Mouse (Mus musculus) liver, embryonic 13.5 days (tissue): ENCODE data around the gene Rpl9-ps6. TPM values are rescaled to one million over a fixed set of nuclear protein-coding genes. Genes with fewer than 3 reads are reported as not detected.

Experiments used
- ATAC-seq: fragments of 200-750 bp; cut with Nextera tagmentation; 2 replicates; pipeline ENCODE4 v1.8.0; 2017; ENCODE audit warnings: low read depth, mild to moderate bottlenecking, moderate number of reproducible peaks, moderate library complexity
- DNase-seq: peaks from one replicate; pipeline ENCODE4 v3.0.0; 2022
- H3K27ac ChIP-seq: fragments of 300-500 bp; sonication (generic); 2 replicates; pipeline ENCODE4 v1.5.1; 2015; ENCODE audit warnings: moderate library complexity, mild to moderate bottlenecking, inconsistent platforms
- H3K27me3 ChIP-seq: fragments of 300-500 bp; sonication (generic); 2 replicates; pipeline ENCODE4 v1.6.1; 2015; ENCODE audit warnings: mild to moderate bottlenecking, inconsistent platforms
- H3K36me3 ChIP-seq: fragments of 300-500 bp; sonication (generic); 2 replicates; pipeline ENCODE4 v1.6.1; 2015; ENCODE audit warnings: mild to moderate bottlenecking, inconsistent platforms
- H3K4me1 ChIP-seq: fragments of 300-500 bp; sonication (generic); replicated peaks from 2 replicates; pipeline ENCODE4 v1.6.1; 2015; ENCODE audit warnings: inconsistent platforms
- H3K4me2 ChIP-seq: fragments of 300-500 bp; sonication (generic); 2 replicates; pipeline ENCODE4 v1.6.1; 2015; ENCODE audit warnings: inconsistent platforms, mild to moderate bottlenecking, moderate library complexity
- H3K4me3 ChIP-seq: fragments of 300-500 bp; sonication (generic); replicated peaks from 2 replicates; pipeline ENCODE4 v1.5.1; 2015; ENCODE audit warnings: mild to moderate bottlenecking, inconsistent platforms
- H3K9ac ChIP-seq: fragments of 300-500 bp; sonication (generic); 2 replicates; pipeline ENCODE4 v1.6.1; 2015; ENCODE audit warnings: mild to moderate bottlenecking, inconsistent platforms
- H3K9me3 ChIP-seq: fragments of 300-500 bp; sonication (generic); replicated peaks from 2 replicates; pipeline ENCODE4 v1.6.1; 2016; ENCODE audit warnings: inconsistent platforms
- WGBS: fragments of 180-500 bp; shearing (Covaris S2); methylation state at CpG from one replicate; pipeline ENCODE4 v1.1.7; 2015; ENCODE audit not compliant: insufficient replicate concordance; 5-methylcytosine and 5-hydroxymethylcytosine counted together
- polyA plus RNA-seq: library from polyadenylated mRNA; unstranded; fragments of >200 nt; fragmentation: Nextera tagmentation; extraction: Ambion mirVana; gene quantifications from 2 replicates; pipeline ENCODE4 v1.2.1, GENCODE M21; 2015

The Rpl9-ps6 gene
- polyA plus RNA-seq = 99.8 and 126 TPM in 2 replicates

DNA sequence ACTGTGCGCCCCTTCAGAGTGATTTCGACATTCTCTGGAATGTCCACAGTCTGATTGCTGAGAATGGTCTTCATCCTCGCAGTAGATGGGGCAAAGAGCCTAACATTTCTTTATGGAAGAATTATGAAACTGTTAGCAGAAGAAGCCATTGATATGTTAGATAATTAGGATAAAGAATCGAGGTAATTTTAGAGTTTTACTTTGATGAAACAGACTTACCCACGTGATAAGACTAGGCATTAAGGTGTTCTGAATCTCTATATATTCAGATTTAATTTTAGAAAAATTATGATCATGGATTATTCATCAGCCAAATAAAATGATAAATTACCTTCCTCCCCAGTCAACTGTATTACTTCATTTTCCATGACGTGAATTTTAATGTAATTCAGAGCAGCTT, at the start of gene Rpl9-ps6:
Gene Rpl9-ps6 (minus strand): TSS at position 101 of the 400 bp plus-strand sequence.
- no peak for ATAC-seq

DNA sequence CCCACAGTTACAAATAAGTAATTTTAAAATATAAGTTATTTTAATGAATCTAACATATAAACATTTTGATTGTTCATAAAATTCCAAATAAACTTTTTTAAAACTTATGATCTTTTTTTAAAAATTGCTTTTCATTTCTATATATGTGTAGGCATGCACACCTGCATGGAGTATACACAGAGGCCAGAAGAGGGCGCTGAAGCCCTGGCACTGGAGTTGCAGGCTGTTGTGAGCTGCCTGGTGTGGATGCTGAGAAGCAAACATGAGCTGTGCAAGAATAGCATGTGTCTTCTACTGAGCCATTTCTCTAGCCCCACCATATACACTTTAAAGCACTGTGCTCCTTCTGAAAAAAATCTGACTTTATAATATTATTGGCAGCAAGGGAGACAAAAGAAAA, 46.1 kb upstream of the Rpl9-ps6 start:
- Histone ChIP-seq H3K9me3 (0 out of 2 replicates have a peak, but pooled peaks cover 5% of the 10 kb centered on the region), H3K27ac (no peak overlapping the region), H3K4me3 (no peak overlapping the region), H3K4me1 (peaks cover 44% of the 10 kb centered on the region), H3K27me3 (no peaks in the 10 kb centered on the region), H3K9ac (no peak overlapping the region), H3K4me2 (no peak overlapping the region), H3K36me3 (peaks cover 87% of the 10 kb centered on the region)
- DNase-seq = no peak
- no peak for ATAC-seq
- WGBS = 11% methylated on average over 1 of the region's 1 CpGs

More for the DNA sequence above, at the start of gene Rpl9-ps6:
- H3K9ac ChIP-seq = peak within 1 kb of the TSS; percentile 9; the same call in 1 of the 2 replicates
- H3K36me3 ChIP-seq = no peaks in the 10 kb centered on the region
- no peak within 1 kb of the TSS for H3K4me2 ChIP-seq
- H3K27me3 ChIP-seq = no peaks in the 10 kb centered on the region
- H3K27ac ChIP-seq = no peak within 1 kb of the TSS
- 67% methylated on average over 6 of the region's 6 CpGs for WGBS
- no peak for DNase-seq
- no peaks in the 10 kb centered on the region for H3K9me3 ChIP-seq
- peaks cover 22% of the 10 kb centered on the region for H3K4me1 ChIP-seq
- H3K4me3 ChIP-seq = no peak within 1 kb of the TSS

DNA sequence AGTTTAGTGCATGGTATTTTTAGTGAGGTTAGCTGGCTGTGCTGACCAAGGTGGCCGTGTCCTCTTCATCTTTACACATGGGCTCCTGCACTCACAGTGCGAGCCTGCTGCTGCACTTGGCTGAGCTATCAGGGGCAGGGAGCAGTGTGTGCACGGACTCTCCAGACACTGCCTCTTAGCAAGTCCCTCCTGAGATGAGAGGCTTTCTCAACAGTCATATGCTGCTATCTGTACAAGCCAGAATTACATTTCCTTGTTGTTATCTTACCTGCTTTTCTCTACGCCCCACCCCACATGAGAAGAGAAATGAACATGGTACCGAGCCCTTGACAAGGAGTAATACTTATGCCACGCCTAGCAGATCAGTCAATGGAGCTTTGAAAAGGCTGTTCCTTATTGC, 44.6 kb upstream of the Rpl9-ps6 start:
- Histone ChIP-seq H3K9ac (peak overlapping the region; percentile 50), H3K27ac (peak overlapping the region; percentile 90), H3K4me2 (peak overlapping the region; percentile 60), H3K4me3 (peak overlapping the region; percentile 25), H3K36me3 (peaks cover 86% of the 10 kb centered on the region), H3K4me1 (peaks cover 58% of the 10 kb centered on the region), H3K9me3 (0 out of 2 replicates have a peak, but pooled peaks cover 5% of the 10 kb centered on the region), H3K27me3 (no peaks in the 10 kb centered on the region)
- DNase-seq (peak; percentile 70), ATAC-seq (peak; percentile 98)
- 21% methylated on average over 6 of the region's 6 CpGs for WGBS

DNA sequence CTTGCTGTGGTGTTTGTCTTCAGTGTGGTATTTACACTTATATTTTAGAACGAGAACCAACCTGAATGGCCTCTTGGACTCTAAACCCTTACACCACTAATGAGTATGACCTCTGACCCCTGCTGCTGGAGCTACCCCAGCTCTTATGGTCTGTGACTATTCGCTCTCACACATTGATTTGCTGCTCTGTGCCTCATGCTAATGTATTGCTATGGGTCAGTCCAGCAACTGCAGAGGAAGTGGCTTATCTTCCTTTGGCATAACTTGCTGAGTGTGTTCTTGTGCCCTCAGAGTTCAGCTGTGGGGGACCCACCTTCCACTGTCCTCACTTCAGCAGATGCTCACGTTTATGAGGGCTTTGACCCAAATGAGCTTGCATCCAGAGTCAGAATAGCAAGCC, 43.9 kb upstream of the Rpl9-ps6 start:
- Histone ChIP-seq H3K4me1 (peaks cover 60% of the 10 kb centered on the region), H3K27ac (peak overlapping the region; percentile 90), H3K9me3 (0 out of 2 replicates have a peak, but pooled peaks cover 5% of the 10 kb centered on the region), H3K4me2 (peak overlapping the region; percentile 60), H3K4me3 (peak overlapping the region; percentile 25), H3K36me3 (peaks cover 86% of the 10 kb centered on the region), H3K27me3 (no peaks in the 10 kb centered on the region), H3K9ac (peak overlapping the region; percentile 50)
- DNase-seq = peak; percentile 50
- ATAC-seq = peak; percentile 77
- 25% methylated on average over 3 of the region's 3 CpGs for WGBS

DNA sequence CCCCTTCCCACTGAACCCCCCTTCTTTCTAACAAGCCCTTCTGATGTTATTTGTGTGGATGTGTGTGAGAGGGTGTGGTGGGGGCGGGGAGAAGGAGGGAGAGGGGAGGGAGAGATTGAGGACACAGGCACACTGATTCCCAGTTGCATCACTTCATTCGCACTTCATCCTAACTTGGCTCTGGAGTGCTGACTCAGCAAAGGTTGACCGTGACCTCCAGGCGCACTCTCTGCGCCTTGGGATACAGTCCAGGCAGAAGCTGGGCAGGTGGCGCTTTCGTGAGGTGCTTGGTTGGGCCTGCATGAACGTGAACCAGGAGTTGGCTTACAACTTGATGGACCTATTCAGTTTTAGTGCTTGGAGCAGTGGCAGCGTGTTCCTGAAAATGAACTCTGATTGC, 41.1 kb upstream of the Rpl9-ps6 start:
- peaks cover 60% of the 10 kb centered on the region for H3K4me1 ChIP-seq

DNA sequence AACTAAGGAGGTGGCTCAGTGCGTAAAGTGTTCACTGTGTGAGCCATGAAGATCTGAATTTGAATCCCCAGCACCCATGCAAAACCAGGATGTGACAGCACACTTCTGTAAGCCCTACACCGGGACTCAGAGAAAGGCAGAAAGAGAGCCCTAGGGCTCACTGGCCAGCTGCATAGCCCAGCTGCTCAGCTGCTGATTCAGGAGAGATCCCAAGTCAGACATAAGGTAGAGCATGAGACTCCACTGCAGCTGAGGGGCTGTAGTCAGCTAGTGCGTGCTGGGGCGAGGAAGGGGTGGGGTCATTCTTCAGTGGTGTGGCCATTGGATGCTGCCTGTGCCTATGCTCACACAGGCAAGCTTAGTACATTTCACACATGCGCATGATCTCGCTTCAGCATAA, 40.7 kb upstream of the Rpl9-ps6 start:
- Histone ChIP-seq H3K9ac (no peak overlapping the region), H3K27me3 (no peaks in the 10 kb centered on the region), H3K9me3 (0 out of 2 replicates have a peak, but pooled peaks cover 3% of the 10 kb centered on the region), H3K4me1 (peaks cover 58% of the 10 kb centered on the region), H3K4me2 (no peak overlapping the region), H3K4me3 (no peak overlapping the region), H3K36me3 (peaks cover 75% of the 10 kb centered on the region), H3K27ac (0 out of 2 replicates have a peak overlapping the region, but pooled peaks have one; percentile 9)
- DNase-seq = no peak
- ATAC-seq = no peak
- WGBS = 87% methylated on average over 6 of the region's 6 CpGs

More for the DNA sequence above, 41.1 kb upstream of the Rpl9-ps6 start:
- DNase-seq (no peak), ATAC-seq (no peak)
- no peak overlapping the region for H3K4me2 ChIP-seq
- H3K27me3 ChIP-seq = no peaks in the 10 kb centered on the region
- H3K27ac ChIP-seq = no peak overlapping the region
- H3K4me3 ChIP-seq = no peak overlapping the region
- no peak overlapping the region for H3K9ac ChIP-seq
- H3K9me3 ChIP-seq = 0 out of 2 replicates have a peak, but pooled peaks cover 5% of the 10 kb centered on the region
- peaks cover 79% of the 10 kb centered on the region for H3K36me3 ChIP-seq
- 82% methylated on average over 9 of the region's 9 CpGs for WGBS

DNA sequence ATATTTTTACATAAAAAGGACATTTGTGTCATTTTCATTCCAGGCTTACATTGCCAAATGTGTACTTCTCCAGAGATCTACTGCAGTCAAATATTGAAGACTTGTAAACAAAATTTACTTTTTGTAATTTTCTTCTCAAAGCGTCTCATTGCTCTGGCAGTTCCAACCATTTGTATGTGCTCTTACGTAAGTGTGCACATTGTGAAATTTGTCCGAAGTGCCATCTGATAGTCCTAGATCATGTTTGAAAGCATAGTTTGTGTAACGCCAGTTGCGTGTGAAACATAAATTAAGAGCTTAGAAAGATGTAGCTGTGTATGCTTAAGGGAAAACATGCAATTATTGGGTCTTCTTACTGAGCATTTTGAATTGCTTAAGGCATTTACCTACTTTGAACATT, 40.1 kb upstream of the Rpl9-ps6 start:
- ATAC-seq (no peak), DNase-seq (no peak)
- peaks cover 75% of the 10 kb centered on the region for H3K36me3 ChIP-seq
- H3K9me3 ChIP-seq = no peaks in the 10 kb centered on the region
- peaks cover 55% of the 10 kb centered on the region for H3K4me1 ChIP-seq
- no peak overlapping the region for H3K4me3 ChIP-seq
- H3K27ac ChIP-seq = no peak overlapping the region; the same call in 1 of the 2 replicates
- 80% methylated on average over 5 of the region's 5 CpGs for WGBS
- no peak overlapping the region for H3K9ac ChIP-seq
- no peaks in the 10 kb centered on the region for H3K27me3 ChIP-seq
- no peak overlapping the region for H3K4me2 ChIP-seq

DNA sequence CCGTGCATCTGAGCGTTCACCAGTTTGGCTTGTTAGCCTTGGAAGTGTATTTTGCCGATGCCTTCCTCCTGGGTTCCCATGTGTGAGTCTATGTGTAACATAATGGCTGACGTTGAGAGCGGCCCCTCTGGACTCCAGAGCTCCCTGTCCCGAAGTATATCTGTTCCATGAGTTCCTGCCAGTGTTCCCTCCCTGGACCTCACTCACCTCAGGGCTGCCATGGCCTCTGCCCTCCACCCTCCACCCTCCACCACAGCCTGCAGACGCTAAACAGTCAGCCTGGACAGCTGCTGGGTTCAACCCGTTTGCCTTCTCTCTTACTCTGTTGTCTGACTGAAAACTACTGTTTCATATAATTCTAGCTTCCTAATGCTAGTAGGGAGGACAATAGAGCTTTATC, 39.7 kb upstream of the Rpl9-ps6 start:
- no peak for DNase-seq

DNA sequence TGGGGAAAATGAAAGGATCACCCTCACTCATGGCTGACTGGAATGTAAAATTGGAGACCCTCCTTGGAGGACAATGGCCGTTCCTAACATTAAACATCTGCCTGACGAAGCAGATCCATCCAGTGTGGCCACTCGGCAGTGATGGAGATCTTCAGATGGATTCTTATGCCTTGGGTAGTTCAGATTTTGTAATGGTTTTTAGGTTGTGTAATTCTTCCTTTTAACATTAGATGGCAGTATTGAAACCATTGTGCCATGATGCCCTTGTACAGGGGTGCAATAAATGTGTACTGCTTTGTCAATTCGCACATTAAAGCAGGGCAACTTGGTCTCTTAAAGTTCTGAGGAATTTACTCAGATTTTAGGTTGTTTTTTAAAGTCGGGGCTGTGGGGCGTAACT, 35.0 kb upstream of the Rpl9-ps6 start:
- H3K27ac ChIP-seq = no peak overlapping the region
- H3K9ac ChIP-seq = no peak overlapping the region
- no peak overlapping the region for H3K4me3 ChIP-seq
- DNase-seq (no peak), ATAC-seq (no peak)
- WGBS = 80% methylated on average over 6 of the region's 6 CpGs
- H3K27me3 ChIP-seq = no peaks in the 10 kb centered on the region
- H3K36me3 ChIP-seq = peaks cover 83% of the 10 kb centered on the region
- no peaks in the 10 kb centered on the region for H3K9me3 ChIP-seq
- H3K4me1 ChIP-seq = peaks cover 20% of the 10 kb centered on the region
- H3K4me2 ChIP-seq = no peak overlapping the region

More for the DNA sequence above, 39.7 kb upstream of the Rpl9-ps6 start:
- peaks cover 75% of the 10 kb centered on the region for H3K36me3 ChIP-seq
- H3K27me3 ChIP-seq = no peaks in the 10 kb centered on the region
- no peak overlapping the region for H3K9ac ChIP-seq
- H3K27ac ChIP-seq = peak overlapping the region; percentile 47
- ATAC-seq = no peak
- H3K4me2 ChIP-seq = no peak overlapping the region
- no peaks in the 10 kb centered on the region for H3K9me3 ChIP-seq
- H3K4me1 ChIP-seq = peaks cover 50% of the 10 kb centered on the region
- no peak overlapping the region for H3K4me3 ChIP-seq
- 77% methylated on average over 8 of the region's 8 CpGs for WGBS

DNA sequence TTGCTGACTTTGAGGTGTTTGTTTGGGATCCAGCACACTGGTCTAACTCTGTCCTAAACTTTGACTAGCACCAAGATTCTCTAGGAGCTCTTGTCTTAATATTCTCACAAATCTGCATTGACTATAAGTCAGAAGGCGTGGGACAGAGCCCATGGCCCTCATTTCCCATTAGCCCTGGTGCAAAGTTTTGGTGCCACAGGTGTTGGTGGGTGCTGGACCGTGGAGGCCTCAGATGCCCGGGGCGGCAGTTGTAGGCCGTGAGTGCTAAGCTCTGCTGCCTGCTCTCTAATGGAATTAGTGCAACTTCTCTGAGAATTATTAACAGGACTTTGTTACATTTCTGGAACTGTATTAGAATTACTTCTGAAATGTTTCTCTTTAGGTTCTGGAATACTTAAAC, 31.6 kb upstream of the Rpl9-ps6 start:
- DNase-seq (no peak), ATAC-seq (no peak)
- no peaks in the 10 kb centered on the region for H3K9me3 ChIP-seq
- WGBS = 92% methylated on average over 5 of the region's 5 CpGs
- no peak overlapping the region for H3K4me2 ChIP-seq
- H3K27me3 ChIP-seq = no peaks in the 10 kb centered on the region
- no peak overlapping the region for H3K9ac ChIP-seq
- H3K4me1 ChIP-seq = peaks cover 25% of the 10 kb centered on the region
- peaks cover 87% of the 10 kb centered on the region for H3K36me3 ChIP-seq
- no peak overlapping the region for H3K27ac ChIP-seq
- no peak overlapping the region for H3K4me3 ChIP-seq

DNA sequence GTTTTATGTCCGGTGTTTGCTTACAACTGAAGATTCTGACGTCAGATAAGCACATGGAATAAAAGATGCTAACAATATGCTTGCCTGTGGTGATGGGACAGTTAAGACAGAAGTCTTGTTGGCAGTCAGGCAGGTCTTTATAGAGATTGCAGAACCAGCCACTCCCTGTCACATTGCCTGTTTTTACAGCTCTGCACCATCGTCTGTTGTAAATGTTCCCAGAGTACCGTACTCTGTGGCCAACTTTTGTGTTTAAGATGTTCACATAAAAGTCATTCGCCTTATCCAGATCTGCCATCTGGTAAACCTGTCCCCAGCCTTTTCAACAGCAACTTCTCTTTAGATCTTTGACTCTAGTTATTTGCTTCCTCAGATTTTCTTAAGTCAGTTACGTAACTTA, 31.0 kb upstream of the Rpl9-ps6 start:
- no peak for ATAC-seq
- Histone ChIP-seq H3K9ac (no peak overlapping the region), H3K27me3 (no peaks in the 10 kb centered on the region), H3K27ac (no peak overlapping the region), H3K36me3 (peaks cover 91% of the 10 kb centered on the region), H3K9me3 (no peaks in the 10 kb centered on the region), H3K4me1 (peaks cover 25% of the 10 kb centered on the region), H3K4me3 (no peak overlapping the region), H3K4me2 (no peak overlapping the region)
- DNase-seq = no peak
- WGBS = 77% methylated on average over 6 of the region's 6 CpGs

DNA sequence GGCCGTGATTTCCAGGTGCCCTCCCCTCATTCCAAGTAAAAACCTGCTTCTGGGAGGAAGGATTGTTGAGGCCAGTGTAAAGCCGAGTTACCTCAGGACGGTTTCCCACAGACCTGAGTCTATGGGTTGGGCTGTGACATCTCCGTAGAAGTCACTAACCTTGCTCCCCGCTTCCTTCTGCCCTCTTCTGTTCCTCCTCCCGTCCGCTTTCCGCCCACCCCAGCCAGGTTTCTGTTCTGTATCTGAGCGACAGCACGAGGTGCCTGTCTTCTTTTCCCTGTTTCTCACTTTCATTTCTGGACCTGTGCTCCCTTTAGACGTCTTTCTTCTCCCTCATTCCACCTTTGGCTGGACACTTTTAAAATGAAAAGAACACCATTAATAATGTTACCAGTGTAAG, 28.7 kb upstream of the Rpl9-ps6 start:
- WGBS = 74% methylated on average over 11 of the region's 11 CpGs
- ATAC-seq = no peak
- Histone ChIP-seq H3K27ac (no peak overlapping the region), H3K36me3 (peaks cover 88% of the 10 kb centered on the region), H3K27me3 (no peaks in the 10 kb centered on the region), H3K4me1 (peaks cover 44% of the 10 kb centered on the region), H3K4me3 (no peak overlapping the region), H3K4me2 (no peak overlapping the region), H3K9ac (no peak overlapping the region), H3K9me3 (no peaks in the 10 kb centered on the region)
- DNase-seq = no peak
